Mouse (Mus musculus) cerebellum, adult 18-20 months (tissue): ENCODE data around the gene Sbsn.
"Not testable (repeated sequence)": the region's sequence is repeated elsewhere in the genome, so short reads cannot be mapped to it uniquely, and the experiment has no call there.

Experiments
- DNase-seq, 2 experiments: peaks; one replicate each; pipeline ENCODE4 v3.0.0; 2021

Gene Sbsn

GRCm38 (mm10) chr7:30751086-30751669 is at the start of gene Sbsn:
Gene Sbsn, plus strand, starts transcription at chr7:30751471.
- no peak for DNase-seq

- DNase-seq: no peak
These were observed 44.9 kb upstream of the Sbsn start for GRCm38 (mm10) chr7:30706214-30706882.

GRCm38 (mm10) chr7:30707441-30707840 is 43.8 kb upstream of the Sbsn start:
- no peak for DNase-seq

- DNase-seq: no peak
These were observed 39.3 kb upstream of the Sbsn start, which contains the start of gene Atp4a for GRCm38 (mm10) chr7:30711942-30712341. Gene Atp4a, plus strand, starts transcription at chr7:30712209.

GRCm38 (mm10) chr7:30717006-30717715 is 34.1 kb upstream of the Sbsn start:
- DNase-seq: no peak

- DNase-seq: no peak
These were observed 33.6 kb upstream of the Sbsn start for GRCm38 (mm10) chr7:30717716-30718046.

GRCm38 (mm10) chr7:30719669-30720068 is 31.6 kb upstream of the Sbsn start:
- no peak for DNase-seq

- DNase-seq: peak; percentile 26 to 37
These were observed 30.0 kb upstream of the Sbsn start for GRCm38 (mm10) chr7:30721286-30721685.

- no peak for DNase-seq
These were observed 27.9 kb upstream of the Sbsn start for GRCm38 (mm10) chr7:30723274-30723953.

- DNase-seq: no peak
These were observed 23.1 kb upstream of the Sbsn start for GRCm38 (mm10) chr7:30728214-30728613.

- DNase-seq: no peak
These were observed 22.4 kb upstream of the Sbsn start for GRCm38 (mm10) chr7:30728739-30729395.

- DNase-seq: peak; percentile 96 to 98
These were observed 21.7 kb upstream of the Sbsn start, which contains the start of gene Tmem147 for GRCm38 (mm10) chr7:30729396-30730063. Gene Tmem147, minus strand, starts transcription at chr7:30729540.

- DNase-seq: peak; percentile 26 to 35
These were observed 21.1 kb upstream of the Sbsn start for GRCm38 (mm10) chr7:30730064-30730722.

GRCm38 (mm10) chr7:30736211-30736610 is 15.1 kb upstream of the Sbsn start:
- DNase-seq: no peak

GRCm38 (mm10) chr7:30742570-30742969 is 8.7 kb upstream of the Sbsn start:
- DNase-seq: not testable (repeated sequence)

GRCm38 (mm10) chr7:30743617-30744016 is 7.7 kb upstream of the Sbsn start, which contains the start of gene Gapdhs:
Gene Gapdhs, minus strand, starts transcription at chr7:30743681.
- not testable (repeated sequence) for DNase-seq

- DNase-seq: no peak
These were observed 7.2 kb upstream of the Sbsn start for GRCm38 (mm10) chr7:30744022-30744598.

GRCm38 (mm10) chr7:30747525-30748204 is 3.6 kb upstream of the Sbsn start:
- DNase-seq: no peak

- DNase-seq: no peak
These were observed 1.3 kb upstream of the Sbsn start for GRCm38 (mm10) chr7:30749824-30750606.

GRCm38 (mm10) chr7:30757001-30757400 is 5.7 kb downstream of the Sbsn start:
- DNase-seq: no peak
